Mouse (Mus musculus): ENCODE results near the gene Mfng. TPM values are rescaled to one million over a fixed set of nuclear protein-coding genes. Genes with fewer than 3 reads are reported as not detected.

Mfng gene
- total RNA-seq (2022) = 10 to 100 TPM; 12.3 to 25.8 (median 20.7) TPM

DNA sequence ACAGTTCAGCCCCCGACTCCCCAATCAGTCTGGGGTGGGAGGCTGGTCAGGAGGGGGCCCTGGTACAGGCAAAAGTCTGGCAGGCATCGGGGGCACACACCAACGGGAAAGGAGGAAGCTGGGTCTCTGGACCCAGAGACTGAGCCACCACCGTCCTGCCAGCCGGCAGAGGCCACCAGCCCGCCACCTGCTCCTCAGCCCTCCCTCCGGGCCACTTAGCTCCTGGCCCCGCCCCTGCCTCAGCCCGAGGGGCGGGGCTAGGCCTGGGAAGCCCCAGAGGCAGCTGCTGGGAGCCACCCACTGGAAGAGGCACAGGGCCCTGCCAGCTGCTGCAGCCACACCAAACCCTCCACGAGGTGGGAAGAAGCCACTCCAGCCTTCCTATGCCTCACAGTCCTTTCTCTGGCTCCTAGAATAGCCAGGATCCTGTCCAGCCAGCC is at the start of gene Mfng:
Mfng (minus strand) TSS at position 186 of the 440 bp plus-strand sequence.
- peak; percentile 71 for DNase-seq

DNA sequence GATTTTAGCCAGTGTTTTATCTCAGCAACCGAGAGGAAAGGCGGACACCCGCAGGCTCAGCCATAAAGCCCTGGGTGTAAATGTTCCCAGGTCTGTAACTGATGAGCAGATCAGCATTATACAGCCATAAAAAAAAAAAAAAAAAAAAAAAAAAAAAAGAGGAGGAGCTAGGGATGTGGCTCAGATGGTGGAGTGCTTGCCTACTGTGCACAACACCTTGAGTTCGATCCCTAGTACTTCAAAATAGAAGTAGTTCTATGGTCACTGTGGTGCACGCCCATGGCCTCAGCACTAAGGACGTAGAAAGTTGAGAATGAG is 42.8 kb upstream of the Mfng start:
- DNase-seq = no peak

DNA sequence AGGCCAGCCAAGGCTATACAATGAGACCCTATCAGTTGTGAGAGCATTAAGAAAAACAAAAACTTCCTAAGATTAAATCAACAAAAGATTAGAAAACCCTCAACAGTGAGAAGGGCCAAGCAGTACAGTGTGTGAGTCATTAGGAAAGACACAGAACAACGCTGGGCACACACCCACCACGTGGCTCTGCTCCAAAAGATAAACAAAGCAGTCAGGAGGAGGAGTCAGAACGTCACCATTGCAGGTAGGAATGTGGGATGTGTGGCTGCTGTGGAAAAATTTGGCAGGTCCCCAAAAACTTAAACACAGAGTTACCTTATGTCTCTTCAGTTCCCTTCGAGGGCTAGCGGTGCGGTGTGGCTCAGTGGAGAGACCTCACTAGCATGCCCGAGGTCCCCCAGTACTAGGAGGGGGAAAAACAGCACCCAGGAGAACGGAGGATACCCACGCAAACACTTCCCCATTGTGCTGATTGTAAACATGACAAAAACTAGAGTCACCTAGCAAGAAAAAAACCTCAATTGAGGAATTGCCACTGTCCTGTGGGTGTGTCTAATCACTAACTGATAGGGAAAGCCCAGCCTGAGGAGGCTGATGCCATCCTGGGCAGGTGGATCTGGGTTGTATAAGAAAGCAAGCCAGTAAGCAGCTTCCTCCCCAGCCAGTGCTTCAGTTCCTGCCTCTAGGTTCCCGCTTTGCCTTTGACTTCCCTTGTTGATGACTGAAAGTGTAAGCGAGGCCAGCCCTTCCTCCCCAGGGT is 42.2 kb upstream of the Mfng start:
- no peak for DNase-seq

DNA sequence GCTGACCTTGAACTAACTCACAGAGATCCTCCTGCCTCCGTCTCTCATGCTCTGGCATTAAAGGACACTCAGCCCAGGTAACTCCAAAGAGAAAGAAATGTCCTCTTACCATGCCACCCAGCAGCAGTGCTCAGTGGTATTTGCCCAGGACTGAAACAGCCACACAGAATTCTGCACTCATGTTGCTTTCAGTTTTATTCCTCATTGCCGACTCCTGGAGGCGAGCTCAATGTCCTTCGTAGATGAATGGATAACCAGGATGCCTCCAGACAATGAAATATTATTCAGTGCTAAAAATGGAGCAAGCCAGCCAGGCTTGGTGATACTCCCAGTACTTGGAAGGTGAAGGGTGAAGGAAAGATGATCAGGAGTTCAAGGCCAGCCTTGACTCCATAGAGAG is 40.3 kb upstream of the Mfng start:
- no peak for DNase-seq

DNA sequence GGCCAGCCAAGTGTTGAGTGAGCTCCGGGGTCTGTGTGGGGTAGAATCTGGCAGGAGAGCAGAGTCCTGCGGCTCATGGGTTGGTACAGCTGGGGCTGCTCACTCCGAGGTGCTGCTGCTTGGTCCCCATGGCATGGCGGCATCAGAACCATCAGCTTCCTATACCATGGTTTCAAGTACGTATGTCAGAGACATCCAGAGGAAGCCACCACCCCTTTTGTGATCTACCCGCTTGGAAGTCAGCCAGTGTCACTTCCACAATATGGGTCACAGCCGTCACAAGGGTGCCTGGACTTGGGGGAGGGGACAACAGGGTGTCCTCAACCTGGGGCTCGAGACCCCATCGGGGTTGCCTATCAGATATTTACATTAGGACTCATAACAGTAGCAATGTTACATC is 36.9 kb upstream of the Mfng start:
- DNase-seq = no peak

DNA sequence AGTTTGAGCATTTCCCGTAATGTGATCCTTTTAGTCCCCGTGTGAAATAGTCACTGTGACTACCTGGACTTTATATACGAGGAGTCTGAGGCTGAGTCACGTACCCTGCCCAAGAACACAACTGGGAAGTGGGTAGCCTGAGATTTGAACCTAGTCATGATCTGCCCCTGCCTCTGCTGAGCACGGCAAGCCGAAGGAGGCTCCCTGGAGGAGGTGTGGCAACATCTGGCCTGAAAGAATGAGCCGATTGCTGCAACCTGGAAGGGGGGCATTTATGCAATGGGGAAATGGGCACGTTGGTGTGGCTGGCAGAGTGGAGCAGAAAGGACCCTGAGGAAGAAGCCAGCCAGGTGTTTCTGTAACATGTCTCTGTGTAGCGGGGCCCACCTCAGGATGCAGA is 36.5 kb upstream of the Mfng start:
- no peak for DNase-seq

DNA sequence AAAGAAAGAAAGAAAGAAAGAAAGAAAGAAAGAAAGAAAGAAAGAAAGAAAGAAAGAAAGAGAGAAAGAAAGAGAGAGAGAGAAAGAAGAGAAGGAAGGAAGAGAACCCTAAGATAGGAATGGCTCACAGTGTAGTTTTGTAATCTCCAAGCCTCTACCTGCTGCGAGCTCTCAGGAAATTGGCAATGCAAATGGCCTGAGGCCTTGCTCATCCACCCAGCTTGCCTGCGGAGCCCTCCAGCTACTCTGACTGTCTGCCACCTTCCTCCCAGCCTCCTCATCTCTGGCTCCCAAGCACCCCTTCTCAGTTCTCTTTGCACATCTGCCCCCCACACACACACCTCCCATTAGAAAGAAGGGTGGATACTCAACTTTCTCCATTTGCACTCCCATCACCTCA is 35.7 kb upstream of the Mfng start:
- no peak for DNase-seq

DNA sequence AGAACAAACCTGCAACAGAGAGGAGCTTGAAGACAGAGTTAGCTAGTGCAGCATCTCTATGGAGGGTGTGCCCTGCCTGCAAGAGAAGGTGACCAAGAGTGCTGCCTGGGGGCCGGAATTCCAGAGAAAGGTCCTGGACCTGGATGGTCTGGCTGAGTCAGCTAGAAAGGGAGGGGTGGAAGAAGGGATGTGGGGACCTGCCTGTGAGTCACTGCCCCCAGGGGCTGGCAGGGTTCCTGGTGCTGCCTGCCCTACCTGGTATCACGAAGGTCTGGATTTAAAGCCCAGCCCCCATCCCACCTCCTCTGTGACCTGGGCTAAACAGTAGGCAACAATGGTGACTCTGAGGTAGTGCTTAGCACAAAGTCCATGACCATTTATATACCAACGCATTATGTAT is 33.9 kb upstream of the Mfng start:
- DNase-seq = no peak

DNA sequence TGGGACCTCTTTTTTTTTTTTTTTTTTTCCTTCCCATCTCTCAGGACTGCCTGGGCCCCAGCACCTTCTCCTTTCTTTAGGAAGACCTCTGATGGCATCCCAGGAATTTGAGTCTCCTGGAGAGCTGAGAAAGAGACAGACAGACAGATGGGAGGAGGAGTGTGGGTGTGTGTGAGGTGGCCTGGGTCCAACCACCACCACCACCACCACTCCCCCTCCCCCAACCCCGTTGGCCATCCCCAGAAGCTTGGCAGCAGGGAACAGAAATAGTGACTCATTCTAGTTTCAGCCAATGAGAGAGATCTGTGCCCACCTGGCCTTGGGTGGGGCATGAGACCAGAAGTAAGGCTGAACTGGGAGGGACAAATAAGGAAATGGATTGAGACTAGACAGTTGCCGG is 33.3 kb upstream of the Mfng start:
- no peak for DNase-seq

DNA sequence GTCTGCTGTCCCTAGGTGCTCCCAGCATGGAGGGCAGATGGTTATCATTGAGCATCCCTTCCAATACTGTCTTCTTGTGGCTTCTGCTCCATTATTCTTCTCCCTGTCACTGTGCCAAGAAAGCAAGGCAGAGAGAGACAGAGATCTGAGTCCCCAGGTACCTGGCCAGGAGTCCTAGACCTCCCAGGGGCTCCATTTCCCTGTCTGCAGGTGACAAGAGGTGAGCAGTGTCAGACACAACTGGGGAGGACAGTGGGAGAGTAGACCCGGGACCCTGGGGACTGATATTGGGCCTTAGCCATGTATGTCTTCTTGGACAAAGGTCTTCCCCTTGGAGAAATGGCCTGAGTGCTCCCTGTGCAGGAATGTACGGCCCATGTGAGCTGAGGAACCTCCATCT is 32.1 kb upstream of the Mfng start:
- no peak for DNase-seq

DNA sequence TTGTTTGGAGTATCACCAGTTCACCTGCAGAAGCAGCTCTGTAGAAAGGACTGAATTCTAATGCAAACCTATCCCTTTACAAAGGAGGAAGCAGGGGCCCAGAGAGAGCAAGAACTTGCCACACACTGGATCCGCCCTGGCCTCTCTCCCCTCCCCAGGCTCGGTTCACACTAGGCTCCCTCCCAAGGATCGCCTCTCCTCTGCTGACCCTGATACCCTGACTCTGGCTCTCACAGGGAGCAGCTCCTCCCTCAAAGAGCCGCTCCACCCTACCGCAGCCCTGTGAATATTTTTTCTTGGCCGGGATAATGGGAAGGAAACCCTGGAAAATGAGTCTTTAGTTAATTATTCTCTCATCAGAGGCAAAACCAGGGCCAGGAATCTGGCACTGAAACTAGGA is 31.1 kb upstream of the Mfng start:
- no peak for DNase-seq

DNA sequence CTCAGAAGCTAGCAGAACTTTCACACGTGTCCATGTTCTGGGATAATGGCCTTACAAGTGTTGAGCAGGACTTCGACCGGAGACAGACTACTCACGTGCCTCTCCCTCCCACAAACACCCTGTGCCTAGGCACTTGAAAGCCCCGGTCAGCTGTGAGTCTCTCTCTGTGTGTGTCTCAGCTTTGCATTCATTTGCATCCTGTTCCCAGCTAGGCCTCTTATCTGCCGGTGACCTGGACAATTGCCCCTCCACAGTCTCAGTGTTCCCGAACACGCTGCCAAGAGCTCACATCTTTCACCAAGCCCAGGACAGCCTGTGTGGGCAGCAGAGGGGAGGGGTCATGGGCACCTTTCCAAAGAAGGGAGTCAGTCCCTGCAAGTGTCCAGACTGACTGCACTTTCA is 30.2 kb upstream of the Mfng start:
- peak; percentile 59 for DNase-seq

DNA sequence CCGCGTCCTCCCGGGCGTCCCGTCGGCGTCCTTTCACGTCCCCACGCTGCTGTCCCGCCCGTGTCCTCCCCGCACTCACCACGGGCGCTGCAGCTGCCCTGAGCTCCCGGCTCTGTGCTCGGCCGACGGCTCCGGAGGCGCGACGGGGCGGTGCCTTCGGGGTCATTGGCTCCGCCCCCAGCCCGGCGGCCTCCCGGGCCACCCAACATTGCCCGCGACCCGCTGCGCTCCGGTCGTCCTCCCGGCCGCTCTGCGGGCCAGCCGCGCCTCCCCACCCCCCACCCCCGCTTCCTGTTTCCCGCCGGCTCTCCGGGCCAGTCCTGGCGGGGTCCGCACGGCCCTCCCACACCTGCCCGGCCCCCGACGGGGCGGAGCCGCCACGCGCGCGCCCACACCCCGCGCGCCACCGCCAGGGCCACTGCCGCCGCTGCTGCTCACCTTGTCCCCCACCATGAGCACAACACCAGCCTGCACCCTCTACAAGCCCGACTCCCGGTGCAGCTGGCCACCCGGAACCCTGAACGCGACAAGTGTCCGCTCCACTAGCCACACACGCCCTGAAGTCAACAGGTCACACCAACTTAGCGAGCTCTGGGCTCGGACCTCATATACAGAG is 29.6 kb upstream of the Mfng start, which contains the start of gene Card10:
Card10 (minus strand) TSS at position 267 of the 616 bp plus-strand sequence.
- no peak for DNase-seq

DNA sequence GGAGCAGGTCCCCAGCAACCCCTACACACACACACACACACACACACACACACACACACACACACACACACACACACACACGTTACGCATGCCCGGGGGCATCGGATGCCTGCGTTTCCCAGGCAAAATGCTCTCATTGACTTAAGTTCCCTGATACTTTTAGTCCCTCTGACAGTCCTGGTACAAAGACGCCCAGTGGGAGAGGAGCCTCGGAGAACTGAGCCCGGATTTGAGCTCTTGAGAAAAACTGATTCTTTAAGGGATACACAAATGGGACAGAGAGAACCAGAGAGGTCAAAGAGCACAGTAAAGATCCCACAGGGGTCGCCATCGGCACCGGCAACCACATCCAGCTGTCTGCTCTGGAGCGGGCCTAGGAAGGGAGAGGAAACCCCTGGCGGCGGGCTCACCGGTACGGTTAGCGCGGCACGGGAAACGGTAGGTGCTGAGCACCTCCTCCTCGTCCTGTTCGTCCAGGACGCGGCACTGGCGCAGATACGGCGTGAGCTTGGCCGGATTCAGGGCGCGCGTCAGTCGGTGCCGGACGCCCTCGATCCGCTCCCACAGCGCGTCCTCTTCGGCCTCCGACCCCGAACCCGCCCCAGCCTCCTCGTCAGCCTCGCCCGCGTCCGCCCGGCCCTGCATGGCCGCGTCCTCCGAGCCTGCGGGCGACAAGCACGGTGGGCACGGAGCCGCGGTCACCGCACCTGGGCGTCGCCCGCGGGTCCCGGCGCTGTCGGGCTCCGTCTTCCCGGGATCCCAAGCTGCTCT is 28.9 kb upstream of the Mfng start:
- DNase-seq = no peak

DNA sequence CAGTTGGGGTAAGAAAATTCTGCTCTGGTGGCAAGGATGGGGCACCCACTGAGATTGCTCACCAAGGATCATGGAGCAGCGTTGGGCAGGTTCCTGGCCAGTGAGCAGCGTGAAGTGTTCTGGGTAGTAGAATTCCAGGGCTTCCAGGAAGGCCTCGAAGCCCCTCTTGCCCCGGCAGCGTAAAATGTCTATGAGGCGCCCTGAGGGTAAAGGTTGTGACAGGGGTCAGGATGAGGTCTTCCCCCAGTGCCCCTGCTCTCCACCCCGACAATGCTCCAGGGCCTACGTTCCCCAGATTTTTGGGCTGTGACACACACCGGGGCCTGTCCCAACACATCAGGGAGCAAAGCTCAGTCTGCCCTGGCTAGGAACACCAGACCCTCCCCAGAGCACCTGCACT is 28.3 kb upstream of the Mfng start:
- no peak for DNase-seq

DNA sequence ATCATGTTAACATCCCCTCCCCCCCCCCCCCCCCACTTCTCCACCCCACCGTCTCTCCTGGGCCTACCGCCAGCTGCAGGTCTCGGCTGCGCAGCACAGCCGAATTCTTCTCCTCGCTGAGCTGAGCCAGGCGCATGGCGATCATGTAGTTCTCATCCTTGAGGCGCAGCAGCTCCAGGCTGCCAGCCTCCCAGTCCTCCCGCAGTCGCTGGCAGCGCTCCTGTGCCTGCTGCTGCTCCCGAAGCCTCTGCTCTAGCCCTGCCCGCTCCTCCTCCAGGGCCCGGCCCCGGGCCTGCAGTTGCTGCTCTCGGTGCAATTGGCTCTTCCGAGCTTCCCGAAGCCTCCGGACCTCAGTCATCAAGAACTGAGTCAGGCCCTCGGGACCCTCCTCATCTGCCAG is 25.8 kb upstream of the Mfng start:
- no peak for DNase-seq

DNA sequence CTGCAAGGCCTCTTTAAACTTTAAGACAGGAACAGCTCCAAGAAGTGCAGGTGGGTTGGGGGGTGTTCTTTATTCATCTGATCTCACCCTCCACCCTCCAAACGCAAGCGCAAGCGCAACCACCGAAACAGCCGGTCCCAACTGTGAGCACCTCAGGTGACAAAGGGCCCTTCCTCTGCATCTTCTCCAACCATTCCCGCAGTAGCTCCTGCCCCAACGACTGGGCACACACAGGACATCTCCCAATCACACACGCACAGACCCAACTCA is 23.7 kb upstream of the Mfng start:
- no peak for DNase-seq

DNA sequence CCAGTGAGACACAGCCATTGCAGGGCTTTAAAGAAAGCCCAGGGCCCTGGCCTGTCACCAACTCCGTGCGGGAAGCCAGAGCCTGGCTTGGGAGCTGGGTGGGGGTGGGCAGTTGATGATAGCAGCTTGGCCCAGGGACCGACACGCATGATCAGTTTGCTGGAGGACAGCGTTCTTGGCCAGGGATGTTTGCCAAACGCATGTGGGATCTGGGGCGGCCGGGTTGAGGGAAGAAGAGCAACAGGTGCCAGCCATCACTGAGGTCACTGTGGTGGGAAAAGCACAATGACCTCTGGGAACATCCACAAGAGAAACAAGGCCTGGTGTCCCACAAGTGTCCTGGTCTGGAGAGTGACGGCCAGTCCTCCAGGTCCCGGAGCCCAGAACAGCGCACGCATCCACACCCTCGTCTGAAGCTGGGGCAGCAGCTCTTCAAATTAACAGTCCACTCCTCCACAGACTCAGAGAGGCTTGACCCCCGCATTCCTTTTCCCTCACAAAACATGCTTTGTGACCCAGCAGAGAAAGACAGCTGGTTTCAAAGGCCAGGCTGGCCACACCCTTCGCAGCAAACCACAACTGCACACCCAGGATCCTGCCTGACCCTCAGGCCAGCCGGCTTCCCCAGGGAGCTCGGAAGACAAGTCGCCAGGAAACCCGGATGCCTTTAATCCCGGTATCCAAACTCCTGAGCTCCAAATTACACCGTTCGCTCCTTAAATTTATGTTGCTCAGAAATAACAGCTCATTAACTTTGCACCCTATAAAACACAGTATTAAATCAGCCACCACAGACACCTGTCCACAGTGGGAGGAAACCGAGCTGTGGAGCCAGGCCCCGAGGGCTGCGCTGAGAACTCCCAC is 23.2 kb upstream of the Mfng start:
- no peak for DNase-seq

DNA sequence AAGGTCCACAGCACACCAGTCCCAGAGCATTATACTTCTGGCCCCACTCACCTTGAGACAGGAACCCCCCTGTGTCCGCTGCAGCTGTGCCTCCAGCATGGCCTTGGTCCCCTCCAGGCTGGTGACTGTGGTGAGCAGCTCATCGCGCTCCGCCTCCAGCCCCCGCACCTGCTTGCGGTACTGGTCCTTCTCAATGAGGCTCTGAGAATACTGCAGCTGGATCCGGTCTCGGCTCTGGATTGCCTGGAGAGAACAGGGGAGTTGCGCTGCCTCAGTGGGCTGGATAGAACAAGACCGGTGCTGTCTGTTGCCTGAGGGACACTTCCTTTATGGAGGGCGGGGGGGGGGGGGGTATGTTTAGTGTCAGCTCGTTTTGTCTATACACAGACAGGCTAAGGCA is 17.7 kb upstream of the Mfng start:
- no peak for DNase-seq

DNA sequence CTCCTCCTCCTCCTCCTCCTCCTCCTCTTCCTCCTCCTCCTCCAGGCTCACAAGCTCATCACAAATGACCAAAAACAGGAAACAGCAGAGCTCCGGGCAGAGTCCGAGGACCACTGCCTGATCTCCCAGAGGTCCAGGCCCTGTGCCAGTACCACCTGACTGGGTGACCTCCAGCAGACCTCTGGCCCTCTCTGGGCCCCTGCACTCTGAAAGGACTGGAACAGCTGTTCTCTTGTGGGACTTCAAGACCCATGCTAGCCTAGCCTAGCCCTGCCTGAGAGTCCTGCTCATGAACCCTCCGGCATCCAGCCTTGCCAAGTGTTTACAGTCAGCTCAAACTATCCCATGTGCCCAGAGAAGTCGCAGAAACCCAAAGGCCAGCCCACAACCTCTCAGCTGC is 17.2 kb upstream of the Mfng start:
- no peak for DNase-seq

DNA sequence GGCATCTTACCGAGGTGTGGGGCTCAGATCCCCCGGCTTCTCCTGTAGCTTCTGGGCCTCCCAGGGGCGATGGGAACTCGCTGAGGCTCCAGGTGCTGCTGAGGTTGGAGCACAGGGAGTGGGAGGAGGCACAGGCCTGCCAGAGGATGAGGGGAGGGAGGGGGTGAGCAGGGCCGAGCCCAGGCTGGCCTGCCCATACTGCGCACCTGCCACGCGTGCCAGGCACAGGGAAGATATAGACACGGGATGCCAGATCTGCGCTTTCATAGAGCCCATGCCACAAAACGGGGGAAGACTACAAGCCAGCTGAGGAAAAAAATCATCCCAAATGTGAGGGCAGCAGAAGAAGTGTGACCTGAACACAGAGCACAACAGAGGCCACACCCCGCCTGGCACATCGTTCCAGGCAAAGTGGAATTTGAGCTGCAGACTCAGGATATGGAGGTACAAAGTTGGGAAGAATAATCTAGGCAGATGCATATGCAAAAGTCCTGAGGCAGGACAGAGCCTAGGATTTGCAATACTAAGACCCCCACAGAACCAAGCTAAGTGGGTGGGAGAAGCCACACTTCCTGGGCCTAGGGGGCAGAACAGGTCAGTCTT is 16.5 kb upstream of the Mfng start:
- no peak for DNase-seq

DNA sequence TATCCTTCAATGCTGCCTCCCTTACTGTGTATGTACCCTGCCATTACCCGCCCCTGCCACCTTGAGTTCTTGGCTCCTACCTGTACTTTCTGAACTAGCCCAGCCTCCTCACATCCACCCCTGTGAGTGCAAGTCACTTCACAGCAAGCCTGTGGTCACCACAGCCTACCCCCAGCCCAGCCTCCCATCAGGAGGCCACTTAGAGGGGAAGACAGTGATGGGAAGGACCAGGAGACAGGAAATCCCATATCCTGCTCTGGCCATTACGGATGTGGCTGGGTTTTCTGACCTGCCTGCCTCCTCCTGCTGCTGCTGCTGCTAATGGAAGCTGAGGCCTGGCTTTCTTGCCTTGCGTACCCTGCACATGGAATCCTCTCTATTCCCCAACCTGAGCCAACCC is 14.8 kb upstream of the Mfng start:
- no peak for DNase-seq

Data from adrenal gland, adult 8-10 months (tissue).